Mouse (Mus musculus): Measurements from ENCODE around the gene 1700029I15Rik. TPM values are rescaled to one million over a fixed set of nuclear protein-coding genes. Genes with fewer than 3 reads are reported as not detected.

1700029I15Rik gene
- polyA plus RNA-seq, 1 experiment from 2014 or later = 6.9 TPM

GRCm38 (mm10) chr2:92402591-92403326, 20.4 kb downstream of the 1700029I15Rik start:
- Histone ChIP-seq H3K4me3 (no peak overlapping the region), H3K9ac (0 out of 2 replicates have a peak overlapping the region, but pooled peaks have one; percentile 20), H3K4me1 (replicated peaks) (peaks cover 56% of the 10 kb centered on the region), H3K36me3 (peaks cover 39% of the 10 kb centered on the region), H3K4me2 (no peak overlapping the region), H3K27me3 (no peaks in the 10 kb centered on the region), H3K27ac (peak overlapping the region; percentile 52), H3K9me3 (no peaks in the 10 kb centered on the region)
- no peak for ATAC-seq (ENCODE audit: low FRiP score)
- WGBS = 62% methylated on average over 4 of the region's 4 CpGs

- no peaks in the 10 kb centered on the region for H3K27me3 ChIP-seq
- no peak overlapping the region for H3K9ac ChIP-seq
- no peaks in the 10 kb centered on the region for H3K9me3 ChIP-seq
- WGBS = 96% methylated on average over 5 of the region's 5 CpGs
- H3K27ac ChIP-seq = no peak overlapping the region
- peaks cover 50% of the 10 kb centered on the region for H3K36me3 ChIP-seq
- ATAC-seq (ENCODE audit: low FRiP score) = no peak
- H3K4me2 ChIP-seq = no peak overlapping the region
- peaks cover 46% of the 10 kb centered on the region for H3K4me1 ChIP-seq (replicated peaks)
- H3K4me3 ChIP-seq = no peak overlapping the region
Observed at GRCm38 (mm10) chr2:92403776-92404319, 21.5 kb downstream of the 1700029I15Rik start.

GRCm38 (mm10) chr2:92404737-92405136, 22.4 kb downstream of the 1700029I15Rik start:
- peaks cover 37% of the 10 kb centered on the region for H3K4me1 ChIP-seq (replicated peaks)
- no peaks in the 10 kb centered on the region for H3K27me3 ChIP-seq
- no peaks in the 10 kb centered on the region for H3K9me3 ChIP-seq
- H3K4me2 ChIP-seq = no peak overlapping the region
- WGBS = 87% methylated on average over 6 of the region's 6 CpGs
- H3K27ac ChIP-seq = peak overlapping the region; percentile 58; the same call in 1 of the 2 replicates
- no peak for ATAC-seq (ENCODE audit: low FRiP score)
- H3K9ac ChIP-seq = peak overlapping the region; percentile 15
- no peak overlapping the region for H3K4me3 ChIP-seq
- H3K36me3 ChIP-seq = peaks cover 59% of the 10 kb centered on the region

GRCm38 (mm10) chr2:92405687-92406086, 23.3 kb downstream of the 1700029I15Rik start:
- Histone ChIP-seq H3K9ac (peak overlapping the region; percentile 15; the same call in 1 of the 2 replicates), H3K36me3 (peaks cover 68% of the 10 kb centered on the region), H3K27ac (peak overlapping the region; percentile 58)

GRCm38 (mm10) chr2:92408309-92409045, 26.1 kb downstream of the 1700029I15Rik start:
- Histone ChIP-seq H3K4me2 (no peak overlapping the region), H3K9me3 (no peaks in the 10 kb centered on the region), H3K4me1 (replicated peaks) (peaks cover 19% of the 10 kb centered on the region), H3K4me3 (no peak overlapping the region), H3K27me3 (no peaks in the 10 kb centered on the region), H3K9ac (no peak overlapping the region), H3K36me3 (peaks cover 95% of the 10 kb centered on the region), H3K27ac (peak overlapping the region; percentile 31; the same call in 1 of the 2 replicates)
- WGBS = 92% methylated on average over 18 of the region's 18 CpGs
- ATAC-seq (ENCODE audit: low FRiP score) = no peak

More at GRCm38 (mm10) chr2:92405687-92406086, 23.3 kb downstream of the 1700029I15Rik start:
- Histone ChIP-seq H3K4me3 (no peak overlapping the region), H3K9me3 (no peaks in the 10 kb centered on the region), H3K4me1 (replicated peaks) (peaks cover 29% of the 10 kb centered on the region), H3K4me2 (no peak overlapping the region), H3K27me3 (no peaks in the 10 kb centered on the region)
- 0 out of 2 replicates have a peak, but pooled peaks have one; percentile 31 for ATAC-seq (ENCODE audit: low FRiP score)
- WGBS = 59% methylated on average over 7 of the region's 7 CpGs

- Histone ChIP-seq H3K36me3 (peaks cover 97% of the 10 kb centered on the region), H3K9me3 (no peaks in the 10 kb centered on the region), H3K27ac (no peak overlapping the region), H3K27me3 (no peaks in the 10 kb centered on the region), H3K4me3 (no peak overlapping the region), H3K4me1 (replicated peaks) (no peaks in the 10 kb centered on the region), H3K4me2 (no peak overlapping the region), H3K9ac (no peak overlapping the region)
- no peak for ATAC-seq (ENCODE audit: low FRiP score)
- 95% methylated on average over 10 of the region's 10 CpGs for WGBS
Observed at GRCm38 (mm10) chr2:92411705-92412104, 29.4 kb downstream of the 1700029I15Rik start.

GRCm38 (mm10) chr2:92421723-92422387, 39.5 kb downstream of the 1700029I15Rik start:
- H3K27me3 ChIP-seq = no peaks in the 10 kb centered on the region
- no peak for ATAC-seq (ENCODE audit: low FRiP score)
- no peaks in the 10 kb centered on the region for H3K9me3 ChIP-seq
- H3K4me3 ChIP-seq = no peak overlapping the region
- H3K4me2 ChIP-seq = no peak overlapping the region
- H3K4me1 ChIP-seq (replicated peaks) = peaks cover 43% of the 10 kb centered on the region
- H3K27ac ChIP-seq = no peak overlapping the region
- no peak overlapping the region for H3K9ac ChIP-seq
- 95% methylated on average over 7 of the region's 7 CpGs for WGBS
- peaks cover 86% of the 10 kb centered on the region for H3K36me3 ChIP-seq

- H3K4me2 ChIP-seq = no peak overlapping the region
- H3K27me3 ChIP-seq = no peaks in the 10 kb centered on the region
- ATAC-seq (ENCODE audit: low FRiP score) = no peak
- peaks cover 50% of the 10 kb centered on the region for H3K4me1 ChIP-seq (replicated peaks)
- no peak overlapping the region for H3K9ac ChIP-seq
- H3K9me3 ChIP-seq = no peaks in the 10 kb centered on the region
- H3K4me3 ChIP-seq = no peak overlapping the region
- H3K27ac ChIP-seq = peak overlapping the region; percentile 87
- H3K36me3 ChIP-seq = peaks cover 79% of the 10 kb centered on the region
- 82% methylated on average over 10 of the region's 10 CpGs for WGBS
Observed at GRCm38 (mm10) chr2:92422388-92423135, 40.2 kb downstream of the 1700029I15Rik start.

- peak overlapping the region; percentile 87 for H3K27ac ChIP-seq
Observed at GRCm38 (mm10) chr2:92423156-92423555, 40.8 kb downstream of the 1700029I15Rik start.

GRCm38 (mm10) chr2:92423702-92424461, 41.5 kb downstream of the 1700029I15Rik start:
- no peaks in the 10 kb centered on the region for H3K9me3 ChIP-seq
- H3K36me3 ChIP-seq = peaks cover 65% of the 10 kb centered on the region
- ATAC-seq (ENCODE audit: low FRiP score) = peak; percentile 69
- H3K27me3 ChIP-seq = no peaks in the 10 kb centered on the region
- WGBS = 60% methylated on average over 9 of the region's 9 CpGs
- H3K4me2 ChIP-seq = no peak overlapping the region
- H3K4me1 ChIP-seq (replicated peaks) = peaks cover 63% of the 10 kb centered on the region
- H3K27ac ChIP-seq = peak overlapping the region; percentile 87
- H3K9ac ChIP-seq = 0 out of 2 replicates have a peak overlapping the region, but pooled peaks have one; percentile 43
- H3K4me3 ChIP-seq = no peak overlapping the region

More at GRCm38 (mm10) chr2:92423156-92423555, 40.8 kb downstream of the 1700029I15Rik start:
- Histone ChIP-seq H3K9me3 (no peaks in the 10 kb centered on the region), H3K4me3 (no peak overlapping the region), H3K9ac (0 out of 2 replicates have a peak overlapping the region, but pooled peaks have one; percentile 43), H3K36me3 (peaks cover 73% of the 10 kb centered on the region), H3K27me3 (no peaks in the 10 kb centered on the region), H3K4me1 (replicated peaks) (peaks cover 56% of the 10 kb centered on the region), H3K4me2 (no peak overlapping the region)
- no peak for ATAC-seq (ENCODE audit: low FRiP score)
- 91% methylated on average over 9 of the region's 9 CpGs for WGBS

Data from hindbrain, embryonic 13.5 days (tissue).